In genomic region chrX:152745925-152746324, GRCm38 (mm10) we compare ENCODE assay signal across 34 mouse cellular contexts. TPM values are rescaled to one million over a fixed set of nuclear protein-coding genes. Genes with fewer than 3 reads are reported as not detected.
"Had no signal": no experiment of that assay in that cellular context is flagged by ENCODE, and none has a peak within 500 bp of the region (broad histone marks: within the 10 kb centered on the region; RNA-seq: fewer than 3 reads in every experiment).

No protein-coding gene starts in this region.

- DNase-seq: gastrocnemius, adult 2 months; gastrocnemius, postnatal 14 days; gastrocnemius, postnatal 36 days; heart, adult 11 months; heart, adult 2 months; heart, postnatal 14 days; heart, postnatal 36 days; kidney, adult 11 months; kidney, adult 2 months; kidney, adult 9 months; kidney, postnatal 14 days; kidney, postnatal 36 days; layer of hippocampus, adult 9-11 months; layer of hippocampus, postnatal 36 days; left cerebral cortex, postnatal 4 days had no signal

- H3K9ac ChIP-seq: heart, embryonic 13.5 days; heart, embryonic 15.5 days; hindbrain, embryonic 13.5 days; hindbrain, embryonic 15.5 days; kidney, embryonic 15.5 days; limb, embryonic 13.5 days; limb, embryonic 15.5 days; liver, embryonic 12.5 days; liver, embryonic 14.5 days had no signal

- H3K4me1 ChIP-seq: heart, embryonic 15.5 days; hindbrain, embryonic 13.5 days; hindbrain, embryonic 15.5 days; kidney, embryonic 15.5 days; limb, embryonic 13.5 days; limb, embryonic 15.5 days had no signal

- H3K27ac ChIP-seq: gastrocnemius, adult 2 months; heart, adult 2 months; heart, embryonic 13.5 days; heart, embryonic 15.5 days; hindbrain, embryonic 13.5 days; hindbrain, embryonic 15.5 days; hindbrain, postnatal 0 days; kidney, embryonic 15.5 days; kidney, postnatal 0 days; limb, embryonic 13.5 days; limb, embryonic 15.5 days; liver, embryonic 12.5 days; liver, embryonic 14.5 days had no signal

- H3K36me3 ChIP-seq: heart, embryonic 13.5 days; heart, embryonic 15.5 days; hindbrain, embryonic 13.5 days; hindbrain, embryonic 15.5 days; kidney, embryonic 15.5 days; limb, embryonic 13.5 days; limb, embryonic 15.5 days; liver, embryonic 12.5 days had no signal

- H3K4me2 ChIP-seq: heart, embryonic 11.5 days; heart, embryonic 13.5 days; heart, embryonic 15.5 days; hindbrain, embryonic 13.5 days; hindbrain, embryonic 15.5 days; kidney, embryonic 15.5 days; limb, embryonic 13.5 days; limb, embryonic 15.5 days; liver, embryonic 12.5 days had no signal

- ATAC-seq: hindbrain, postnatal 0 days; intestine, embryonic 16.5 days; liver, embryonic 12.5 days had no signal

- H3K9me3 ChIP-seq: heart, embryonic 13.5 days; heart, embryonic 15.5 days; hindbrain, embryonic 13.5 days; hindbrain, embryonic 15.5 days; kidney, embryonic 15.5 days; limb, embryonic 13.5 days; limb, embryonic 15.5 days; liver, embryonic 12.5 days had no signal

- H3K27me3 ChIP-seq: heart, embryonic 15.5 days had no signal

- H3K4me3 ChIP-seq: gastrocnemius, adult 2 months; heart, adult 2 months; heart, embryonic 13.5 days; heart, embryonic 15.5 days; hindbrain, embryonic 13.5 days; hindbrain, embryonic 15.5 days; kidney, embryonic 15.5 days; limb, embryonic 13.5 days; limb, embryonic 15.5 days; liver, embryonic 12.5 days had no signal

RNA-seq across cellular contexts. Expression of gene Shroom2, which starts 23.3 kb away (rescaled TPM):
- total RNA-seq: hematopoietic stem cell, adult 5-6 weeks had no signal

RNA-seq across cellular contexts. Expression of gene Gpr143, which starts 35.8 kb away (rescaled TPM):
- total RNA-seq: gastrocnemius, adult 2 months; gastrocnemius, postnatal 14 days; gastrocnemius, postnatal 36 days; heart, adult 2 months; heart, postnatal 14 days; heart, postnatal 36 days; hematopoietic stem cell, adult 5-6 weeks; liver, adult 2 months had no signal
- polyA plus RNA-seq: gonadal fat pad, adult 2 months; heart, adult 2 months; hindbrain, embryonic 13.5 days; intestine, embryonic 14.5 days; intestine, embryonic 16.5 days; large intestine, adult 2 months; limb, embryonic 11.5 days; liver, adult 2 months had no signal
